Mouse (Mus musculus) adrenal gland, adult 18-20 months (tissue): ENCODE results near the gene Snrpa1. TPM values are rescaled to one million over a fixed set of nuclear protein-coding genes. Genes with fewer than 3 reads are reported as not detected.

ENCODE experiments used
- DNase-seq, 2 experiments: peaks; one replicate each; pipeline ENCODE4 v3.0.0; 2021 to 2022; ENCODE audit warnings: low spot score in 2 of 2
- total RNA-seq, 2 experiments: library from RNA; stranded (reverse); gene quantifications; 1 replicate in 1 of 2; 2 replicates in 1 of 2; pipeline ENCODE4 v1.2.3; 2021

Gene Snrpa1
- total RNA-seq, 2 experiments from 2014 or later, result 33.8 to 37.2 TPM

DNA sequence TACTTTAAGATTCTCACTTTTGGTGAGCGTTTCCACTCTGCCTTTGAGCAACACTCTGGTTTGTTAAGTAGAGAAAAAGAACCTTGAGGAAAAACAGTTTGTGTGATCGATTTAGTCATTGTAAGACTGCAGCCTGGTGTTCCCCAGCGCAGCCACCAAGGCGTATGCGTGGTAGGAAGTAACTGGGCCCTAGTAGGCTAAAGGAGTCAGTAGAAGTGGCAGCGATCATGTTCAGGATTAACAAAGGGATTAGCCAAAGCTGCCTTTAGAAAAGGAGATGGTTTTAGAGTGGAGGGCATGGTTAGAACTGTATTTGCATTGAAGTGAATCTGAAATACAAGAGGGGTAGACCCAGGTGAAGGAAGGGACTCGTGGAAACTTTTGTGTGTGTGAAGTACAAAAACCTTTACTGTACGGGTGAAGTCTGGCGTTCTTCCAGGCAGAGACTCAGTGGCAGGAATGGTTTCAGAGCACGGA, 51.9 kb downstream of the Snrpa1 start:
- DNase-seq, result no peak

DNA sequence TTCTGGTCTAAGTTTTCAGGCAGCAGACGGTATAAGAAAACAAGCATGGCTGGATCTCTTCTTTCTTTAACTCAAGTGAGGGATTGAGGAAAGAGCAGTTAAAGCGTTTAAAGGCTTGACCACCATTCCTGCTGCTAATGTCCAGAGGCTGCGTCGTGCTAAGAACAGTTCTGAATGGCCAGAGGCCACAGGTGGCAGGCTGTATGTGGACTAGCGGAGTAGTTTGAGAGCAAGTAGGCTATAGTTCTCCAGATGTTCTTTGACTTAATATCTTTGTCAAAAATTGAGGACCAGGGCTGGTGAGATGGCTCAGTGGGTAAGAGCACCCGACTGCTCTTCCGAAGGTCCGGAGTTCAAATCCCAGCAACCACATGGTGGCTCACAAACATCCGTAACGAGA, 52.4 kb downstream of the Snrpa1 start:
- DNase-seq, result no peak

DNA sequence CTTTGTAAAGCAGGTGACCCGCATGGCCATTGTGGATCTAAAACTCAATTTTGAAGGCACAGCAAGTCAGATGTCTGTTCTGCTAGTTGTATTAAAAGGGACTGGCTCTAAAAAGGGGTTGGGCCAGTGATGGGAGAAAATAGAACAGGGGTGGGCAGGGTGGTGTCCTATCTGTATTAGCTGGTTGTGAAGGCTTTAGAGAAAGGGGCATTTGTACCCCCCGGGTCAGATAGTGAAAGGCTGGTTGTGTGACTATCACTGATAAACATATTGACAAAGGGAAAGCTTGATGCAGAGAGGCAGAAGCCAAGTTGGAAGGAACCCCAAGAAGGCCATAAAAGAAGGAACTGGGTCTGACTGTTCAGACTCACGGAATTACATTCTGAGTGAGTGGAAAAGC, 54.8 kb downstream of the Snrpa1 start:
- DNase-seq, result no peak

DNA sequence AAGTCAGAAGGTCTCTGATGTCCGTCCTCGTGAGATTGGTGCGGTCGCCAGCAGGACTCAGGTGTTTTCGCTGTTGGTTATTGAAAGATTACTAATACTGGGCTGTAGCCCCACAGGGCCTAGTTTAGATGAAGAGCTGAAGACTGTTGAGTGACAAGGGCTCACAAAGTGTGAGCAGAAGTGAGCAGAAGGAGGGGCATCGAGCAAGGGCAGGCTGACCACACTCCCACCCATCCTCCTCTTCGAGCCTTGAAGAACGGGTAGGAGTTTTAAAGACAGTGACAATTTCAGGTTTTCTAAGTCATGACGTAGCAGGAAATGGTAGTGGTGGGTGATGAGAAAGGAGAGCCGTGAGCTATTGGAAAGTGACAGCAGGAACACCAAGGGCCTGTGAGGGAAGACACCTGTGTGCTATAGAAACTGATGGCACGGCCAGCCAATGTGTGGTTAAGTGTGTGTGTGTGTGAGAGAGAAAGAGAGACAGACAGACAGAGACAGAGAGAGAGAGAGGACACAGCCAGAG, 57.1 kb downstream of the Snrpa1 start:
- DNase-seq, result no peak

DNA sequence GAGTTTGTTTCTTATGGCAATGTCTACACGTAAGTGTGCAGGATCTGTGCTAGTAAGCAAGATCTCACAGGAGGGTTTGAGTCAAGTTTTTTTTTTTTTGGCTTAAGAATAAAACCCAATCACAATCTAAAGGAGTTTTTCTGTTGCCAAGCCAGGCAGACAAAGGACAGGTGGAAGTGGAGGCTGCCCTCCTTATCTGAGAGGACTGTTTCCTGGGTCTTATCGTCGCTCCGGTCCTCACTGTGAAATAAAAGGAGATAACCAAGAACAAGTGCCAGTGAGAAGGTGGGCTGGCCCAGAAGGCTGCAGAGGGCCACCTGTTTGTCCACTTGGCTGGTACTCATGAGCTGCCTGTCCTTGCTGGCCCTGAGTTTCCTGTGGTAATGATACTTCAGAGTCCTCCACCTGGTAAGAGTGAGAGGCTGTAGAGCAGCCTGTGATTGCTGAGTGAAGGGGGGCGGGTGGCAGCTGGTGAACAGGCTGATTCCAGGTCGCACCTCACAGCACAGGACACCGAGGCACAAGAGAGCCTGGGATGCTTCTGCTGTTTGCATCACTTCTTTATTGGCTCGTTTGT, 58.2 kb downstream of the Snrpa1 start:
- DNase-seq, result no peak

DNA sequence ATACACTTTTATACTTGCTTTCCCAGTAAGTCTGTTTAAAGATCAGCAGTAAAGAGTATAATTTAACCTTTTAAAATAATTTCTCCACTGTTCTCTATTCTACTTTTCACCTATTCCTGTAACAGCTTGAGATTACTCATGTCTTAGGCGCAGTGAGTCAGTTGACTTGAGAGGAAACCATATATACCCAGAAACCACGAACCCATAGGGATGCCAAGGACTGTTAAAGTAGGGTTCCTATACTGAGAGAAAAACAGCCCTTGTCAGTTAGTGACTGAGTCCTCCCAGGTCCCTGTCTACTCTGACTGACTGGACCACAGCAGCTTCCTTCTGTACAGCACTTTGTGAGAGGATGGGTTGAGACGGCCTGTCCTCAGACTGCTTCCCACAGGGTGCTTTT, 59.2 kb downstream of the Snrpa1 start:
- DNase-seq, result no peak

DNA sequence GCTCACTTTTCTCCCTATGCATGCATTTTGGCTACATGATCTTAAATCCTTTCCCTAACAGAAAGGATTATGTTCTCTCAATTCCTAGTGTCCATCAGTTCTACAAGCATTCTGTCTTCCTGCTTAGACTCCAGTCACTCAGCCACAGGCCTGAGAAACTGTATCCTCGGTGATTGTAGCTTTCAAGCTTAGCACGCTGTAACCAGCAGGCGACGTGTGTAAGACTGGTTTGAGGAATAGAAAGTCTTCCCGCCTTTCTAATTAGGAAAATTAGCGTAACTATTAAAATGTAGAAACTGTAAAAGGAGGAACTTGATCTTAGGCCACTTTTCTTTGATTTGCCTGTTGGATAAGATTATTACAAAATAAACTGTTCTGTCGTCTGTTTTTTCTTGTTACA, 60.0 kb downstream of the Snrpa1 start:
- no peak for DNase-seq

DNA sequence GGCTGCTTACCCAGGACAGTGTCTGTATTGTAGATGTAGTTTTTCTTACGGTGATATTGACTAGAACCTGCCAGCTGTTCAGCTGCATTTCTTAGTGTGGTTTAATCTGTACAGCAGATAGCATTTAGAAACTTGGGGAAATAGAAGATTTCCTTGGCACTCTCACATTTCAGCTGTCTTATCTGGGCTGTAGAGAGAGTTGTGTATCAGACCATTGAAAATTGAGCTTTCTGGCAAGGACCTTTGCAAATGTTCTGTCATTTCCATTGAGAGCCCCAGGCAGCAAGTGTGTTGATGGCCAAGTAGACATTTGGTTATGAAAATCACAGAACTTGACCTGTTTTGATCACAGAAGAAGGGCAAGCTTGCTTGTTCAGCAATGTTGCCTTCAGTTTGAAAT, 61.3 kb downstream of the Snrpa1 start:
- DNase-seq, result no peak

DNA sequence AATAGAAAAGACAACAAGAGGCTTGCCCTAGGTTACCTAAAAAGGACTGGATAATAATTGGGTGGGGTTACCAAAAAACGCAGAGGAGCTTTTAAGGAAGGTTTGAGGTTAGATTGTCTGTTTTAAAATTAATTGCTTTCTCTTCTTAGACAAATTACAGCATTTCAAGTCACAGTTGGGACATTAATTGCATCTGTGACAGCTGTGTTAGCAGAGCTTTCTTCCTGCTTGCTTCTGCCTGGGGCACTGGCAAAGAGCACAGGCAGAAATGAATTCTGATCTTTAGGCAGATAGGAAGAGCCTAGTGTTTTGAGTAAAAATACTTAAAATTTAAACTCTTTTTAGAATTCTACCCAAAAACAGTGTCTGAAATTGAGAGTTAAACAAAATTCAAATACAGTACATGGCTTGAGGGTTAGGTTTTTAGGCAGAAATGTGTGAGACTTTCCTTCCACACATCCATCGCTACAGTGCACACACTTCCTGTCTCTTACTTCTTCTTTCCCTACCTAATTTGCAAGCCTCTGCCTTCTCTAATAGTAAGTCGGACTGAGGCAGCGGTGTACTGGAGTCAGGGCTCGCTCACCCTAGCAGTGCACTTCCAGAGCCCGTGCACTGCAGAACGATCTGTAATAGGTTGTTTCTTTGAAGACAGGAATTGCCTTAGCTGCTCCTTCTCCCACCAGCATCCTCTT, 62.0 kb downstream of the Snrpa1 start:
- no peak for DNase-seq

Other genes with a start within 250 kb of the Snrpa1 start
- gene Pcsk6, start 197.3 kb upstream of the Snrpa1 start, total RNA-seq, result 10 to 100 TPM; 20.1 to 32.2 TPM
- gene Gm45213, start 15.4 kb upstream of the Snrpa1 start, total RNA-seq, result not detected
- 100 to 1,000 TPM in 1 of 2 experiments, 10 to 100 TPM in 1; 79.4 to 118 TPM for gene Selenos, start 20.6 kb downstream of the Snrpa1 start, total RNA-seq
- gene Chsy1, start 50.5 kb downstream of the Snrpa1 start, total RNA-seq, result 10 to 100 TPM; 15.1 to 17.4 TPM